Mouse (Mus musculus): ENCODE measurements at regions not wholly inside any gene's neighbourhood (a gene's known extent, or its start where the extent isn't known, plus 50 kb on each side); places are given as distances from the start of the nearest gene placed in this dataset.
A peak's percentile ranks its signal among the peaks of the same experiment; 100 is the strongest.

DNA sequence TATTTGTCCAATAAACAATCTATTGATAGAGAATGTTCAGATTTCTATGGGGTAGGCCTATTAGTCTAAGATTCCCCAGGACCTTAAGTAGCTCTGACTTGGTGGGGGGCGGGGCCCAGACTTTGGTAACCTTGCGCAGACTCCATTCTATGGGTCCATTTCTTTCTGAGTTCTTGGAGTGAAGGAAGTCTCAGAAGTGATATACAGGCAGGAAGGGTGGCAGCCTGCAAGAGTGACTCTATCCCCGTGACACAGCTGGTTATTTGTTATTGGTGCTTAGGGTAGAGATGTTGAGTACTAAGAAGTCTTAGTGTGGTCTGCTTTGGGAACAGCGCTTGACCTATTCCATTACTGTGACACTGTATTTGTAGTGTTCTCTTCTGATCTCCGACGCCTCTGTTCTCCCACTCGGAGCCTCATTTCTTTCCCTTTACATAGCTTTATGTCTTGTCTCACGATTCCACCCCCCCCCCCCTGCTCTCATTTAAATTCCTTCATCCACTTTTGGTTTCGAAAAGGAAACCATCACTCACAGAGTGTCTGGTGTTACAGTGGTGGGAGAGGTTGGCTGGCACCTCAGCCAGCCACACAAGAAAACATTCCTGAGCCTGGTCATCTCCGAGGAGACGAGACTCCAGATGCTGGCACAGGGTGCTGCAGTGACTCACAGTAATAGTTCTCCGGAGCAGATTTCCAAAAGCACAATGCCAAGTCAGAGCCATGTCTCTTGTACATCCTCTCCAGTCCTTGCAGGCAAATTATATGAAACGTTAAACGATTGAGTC lies 340.0 kb downstream of the Cog6 start:
- no peaks in the 10 kb centered on the region for H3K4me1 ChIP-seq
- no peak overlapping the region for H3K27ac ChIP-seq
- WGBS = 81% methylated on average over 14 of the region's 14 CpGs
- no peaks in the 10 kb centered on the region for H3K9me3 ChIP-seq
- ATAC-seq (ENCODE audit: insufficient number of reproducible peaks, low FRiP score, low TSS enrichment, low read depth) = no peak
- no peak overlapping the region for H3K4me3 ChIP-seq
- no peaks in the 10 kb centered on the region for H3K27me3 ChIP-seq
- H3K4me2 ChIP-seq = no peak overlapping the region
- H3K9ac ChIP-seq = no peak overlapping the region
- H3K36me3 ChIP-seq = no peaks in the 10 kb centered on the region

DNA sequence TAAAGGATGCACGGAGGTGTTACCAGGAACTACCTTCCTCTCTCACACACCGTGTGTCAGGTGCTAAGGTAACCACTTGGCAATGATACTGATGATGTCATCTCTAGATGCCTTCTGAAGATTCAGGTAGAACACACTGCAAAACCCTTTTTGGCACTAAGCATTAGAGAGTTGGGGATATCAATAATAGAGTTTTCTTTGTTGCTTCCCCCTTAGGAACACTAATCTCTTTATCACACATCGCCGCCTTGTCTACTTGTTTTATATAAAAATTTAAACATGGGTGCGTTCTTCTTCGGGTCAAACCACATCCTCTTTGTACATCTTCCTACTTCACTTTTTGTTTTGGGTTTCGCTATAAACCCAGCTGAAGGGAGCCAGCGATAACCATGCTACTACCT lies 346.4 kb downstream of the Cog6 start:
- Histone ChIP-seq H3K4me1 (no peaks in the 10 kb centered on the region), H3K36me3 (no peaks in the 10 kb centered on the region), H3K9ac (no peak overlapping the region), H3K27me3 (no peaks in the 10 kb centered on the region), H3K4me3 (no peak overlapping the region), H3K4me2 (no peak overlapping the region), H3K9me3 (no peaks in the 10 kb centered on the region), H3K27ac (no peak overlapping the region)
- 92% methylated on average over 8 of the region's 8 CpGs for WGBS
- no peak for ATAC-seq (ENCODE audit: insufficient number of reproducible peaks, low FRiP score, low TSS enrichment, low read depth)

DNA sequence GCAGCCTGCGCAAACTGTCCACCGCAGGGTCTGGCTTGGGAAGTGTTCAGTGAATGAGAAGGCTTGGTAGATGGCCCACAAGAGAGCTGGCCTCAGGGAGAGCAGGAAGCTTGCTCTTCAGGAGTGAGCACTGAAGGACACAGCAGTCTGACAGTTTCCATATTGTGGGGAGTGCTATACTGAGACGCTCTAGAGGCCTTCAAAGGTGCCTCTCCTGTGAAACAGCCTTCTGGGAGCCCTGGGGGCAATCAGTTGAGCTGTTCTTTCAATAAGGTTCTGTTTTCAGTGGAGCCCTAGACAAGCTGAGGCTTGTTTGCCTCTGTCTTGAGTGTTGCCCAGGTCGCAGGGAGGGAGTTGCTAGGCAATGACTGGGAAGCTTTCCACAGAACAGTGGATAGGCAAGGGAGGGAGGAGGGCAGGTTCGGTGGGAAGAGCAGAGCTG lies 353.9 kb downstream of the Cog6 start:
- Histone ChIP-seq H3K9me3 (no peaks in the 10 kb centered on the region), H3K4me2 (no peak overlapping the region), H3K4me3 (no peak overlapping the region), H3K36me3 (no peaks in the 10 kb centered on the region), H3K27me3 (no peaks in the 10 kb centered on the region), H3K4me1 (peaks cover 20% of the 10 kb centered on the region; the same call in 1 of the 2 replicates), H3K9ac (no peak overlapping the region), H3K27ac (peak overlapping the region; percentile 27; the same call in 1 of the 2 replicates)
- WGBS = 54% methylated on average over 5 of the region's 5 CpGs
- ATAC-seq (ENCODE audit: insufficient number of reproducible peaks, low FRiP score, low TSS enrichment, low read depth) = peak; percentile 62; the same call in 1 of the 2 replicates

DNA sequence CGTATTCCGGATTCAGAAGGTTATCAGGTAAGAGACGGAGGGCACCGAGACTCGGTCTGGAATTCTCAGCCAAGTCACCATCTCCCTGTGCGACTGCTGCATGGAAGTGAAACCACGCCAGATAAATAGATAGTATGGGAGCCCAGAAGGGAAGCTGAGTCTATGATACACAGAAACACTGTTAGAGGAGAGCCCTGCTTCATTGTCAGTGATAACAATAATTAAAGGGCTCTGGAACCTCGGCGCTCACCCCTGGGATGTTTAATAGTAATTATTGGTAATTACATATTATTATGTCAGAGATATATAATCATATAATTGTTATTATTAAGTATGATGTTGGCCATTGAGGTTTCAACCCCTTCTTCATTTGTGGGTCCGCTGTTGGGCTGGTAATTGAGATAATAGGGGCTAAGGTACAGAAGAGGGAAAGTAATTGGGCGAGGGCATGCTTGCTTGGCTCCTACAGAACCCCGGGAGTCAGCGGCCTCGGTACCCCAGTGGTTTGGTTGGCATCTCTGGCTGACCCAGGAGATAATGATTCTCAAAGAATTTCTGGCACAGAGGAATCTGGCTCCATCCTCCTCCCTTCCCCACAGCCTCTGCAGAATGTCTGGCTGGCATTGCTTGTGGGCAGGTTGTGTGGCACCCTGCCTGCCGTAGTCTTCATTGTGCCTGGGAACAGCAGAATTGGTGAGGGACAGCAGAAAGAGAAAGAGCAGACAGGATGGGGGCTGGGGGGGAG lies 354.7 kb downstream of the Cog6 start:
- Histone ChIP-seq H3K4me3 (no peak overlapping the region), H3K4me2 (no peak overlapping the region), H3K27me3 (no peaks in the 10 kb centered on the region), H3K36me3 (no peaks in the 10 kb centered on the region), H3K9me3 (no peaks in the 10 kb centered on the region), H3K27ac (0 out of 2 replicates have a peak overlapping the region, but pooled peaks have one; percentile 27), H3K4me1 (peaks cover 20% of the 10 kb centered on the region; the same call in 1 of the 2 replicates), H3K9ac (no peak overlapping the region)
- WGBS = 85% methylated on average over 15 of the region's 15 CpGs
- ATAC-seq (ENCODE audit: insufficient number of reproducible peaks, low FRiP score, low TSS enrichment, low read depth) = no peak

DNA sequence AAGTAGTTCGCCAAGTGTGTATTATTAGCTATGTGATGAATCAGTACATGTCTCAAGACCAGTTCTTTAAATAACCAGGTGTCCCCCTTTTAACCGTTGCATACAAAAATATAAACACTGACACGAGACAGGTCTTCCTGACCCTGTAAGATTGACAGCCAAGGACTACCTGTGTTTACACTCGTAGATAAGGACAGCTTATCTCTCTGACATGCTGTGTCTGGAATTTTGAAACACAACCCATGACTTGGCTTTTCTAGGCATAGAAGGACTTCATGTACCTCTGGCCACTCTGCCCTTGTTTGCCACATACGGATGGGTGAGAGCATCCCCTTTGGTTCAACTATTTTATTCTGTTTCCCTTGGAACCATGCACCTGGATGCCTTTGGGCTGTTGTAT lies 364.0 kb downstream of the Cog6 start:
- no peaks in the 10 kb centered on the region for H3K36me3 ChIP-seq
- 73% methylated on average over 5 of the region's 5 CpGs for WGBS
- peaks cover 5% of the 10 kb centered on the region; the same call in 1 of the 2 replicates for H3K4me1 ChIP-seq
- no peak for ATAC-seq (ENCODE audit: insufficient number of reproducible peaks, low FRiP score, low TSS enrichment, low read depth)
- no peak overlapping the region for H3K4me2 ChIP-seq
- peaks cover 8% of the 10 kb centered on the region; the same call in 1 of the 2 replicates for H3K27me3 ChIP-seq
- no peak overlapping the region for H3K4me3 ChIP-seq
- no peaks in the 10 kb centered on the region for H3K9me3 ChIP-seq
- no peak overlapping the region for H3K27ac ChIP-seq
- no peak overlapping the region for H3K9ac ChIP-seq

DNA sequence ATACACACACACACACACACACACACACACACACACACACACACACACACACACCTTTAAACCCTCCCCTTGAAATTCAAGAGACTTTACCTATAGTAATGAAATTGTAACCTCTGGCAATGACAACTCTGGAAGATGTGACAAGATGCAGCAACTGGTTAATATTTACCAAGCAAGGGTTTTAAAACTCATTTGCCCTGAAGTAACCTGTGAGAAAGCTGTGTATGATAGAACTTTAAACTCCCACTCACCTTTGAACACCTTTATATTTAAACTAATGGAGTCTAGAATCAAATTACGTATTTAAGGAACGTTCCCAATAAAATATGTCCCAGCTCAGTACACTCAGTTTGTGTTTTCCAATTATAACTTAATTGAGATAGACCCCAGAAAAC lies 364.6 kb downstream of the Cog6 start:
- H3K4me3 ChIP-seq = no peak overlapping the region
- H3K9me3 ChIP-seq = no peaks in the 10 kb centered on the region
- peaks cover 8% of the 10 kb centered on the region; the same call in 1 of the 2 replicates for H3K27me3 ChIP-seq
- no peak for ATAC-seq (ENCODE audit: insufficient number of reproducible peaks, low FRiP score, low TSS enrichment, low read depth)
- no peak overlapping the region for H3K27ac ChIP-seq
- H3K4me1 ChIP-seq = peaks cover 9% of the 10 kb centered on the region; the same call in 1 of the 2 replicates
- no peak overlapping the region for H3K9ac ChIP-seq
- H3K36me3 ChIP-seq = no peaks in the 10 kb centered on the region
- WGBS = 51% methylated on average over 2 of the region's 2 CpGs
- no peak overlapping the region for H3K4me2 ChIP-seq

DNA sequence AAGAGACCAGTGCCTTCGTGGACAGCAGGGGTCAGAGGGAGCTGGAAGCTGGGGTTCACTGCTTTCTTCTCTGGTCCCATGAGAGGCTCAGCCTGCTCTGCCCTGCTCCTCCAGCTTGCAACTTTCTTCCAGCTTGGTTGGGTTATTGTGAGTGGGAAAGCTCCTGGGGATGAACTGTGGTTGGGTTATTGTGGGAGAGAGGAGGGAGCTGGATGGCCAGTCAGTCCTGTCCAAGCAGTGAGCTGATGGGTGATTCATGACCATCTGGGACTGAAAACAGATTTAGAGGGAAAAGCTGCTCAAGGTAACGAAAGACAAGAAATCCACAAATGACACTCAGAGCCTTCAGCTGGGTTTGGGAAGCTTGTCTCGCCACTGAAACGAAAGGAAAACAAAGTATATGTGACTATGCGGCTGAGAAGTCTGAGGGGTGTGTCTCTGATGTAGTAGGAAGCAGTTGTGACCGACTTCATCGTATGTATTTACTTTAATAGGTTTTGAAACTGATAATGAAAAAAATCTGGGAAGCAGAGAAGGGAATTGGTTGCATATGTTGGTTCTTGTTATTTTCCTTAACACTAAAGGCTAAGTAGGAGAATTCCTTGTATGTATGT lies 365.1 kb downstream of the Cog6 start:
- no peak overlapping the region for H3K4me3 ChIP-seq
- WGBS = 42% methylated on average over 7 of the region's 7 CpGs

DNA sequence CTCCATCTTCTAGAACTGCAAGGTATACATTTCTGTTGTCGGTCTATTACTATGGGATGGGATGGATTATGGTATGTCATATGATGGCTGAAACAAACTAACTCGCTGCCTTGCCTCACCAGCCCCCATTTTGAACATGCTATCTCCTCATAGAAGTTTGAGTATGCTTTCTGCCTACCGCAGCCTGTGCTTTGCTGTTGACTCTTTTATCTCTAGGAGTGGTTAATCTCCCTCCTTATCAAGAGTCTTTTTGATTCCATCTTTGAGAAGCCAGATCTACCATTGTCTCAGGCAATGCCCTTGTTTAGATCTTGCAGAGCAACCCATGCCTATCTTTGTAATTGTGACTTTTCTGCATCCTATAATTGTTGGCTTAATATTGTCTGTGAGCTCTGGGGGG lies 367.0 kb downstream of the Cog6 start:
- H3K36me3 ChIP-seq = no peaks in the 10 kb centered on the region
- H3K9me3 ChIP-seq = no peaks in the 10 kb centered on the region
- peaks cover 8% of the 10 kb centered on the region; the same call in 1 of the 2 replicates for H3K27me3 ChIP-seq
- no peak overlapping the region for H3K4me2 ChIP-seq
- H3K4me3 ChIP-seq = no peak overlapping the region
- no peak for ATAC-seq (ENCODE audit: insufficient number of reproducible peaks, low FRiP score, low TSS enrichment, low read depth)
- peaks cover 20% of the 10 kb centered on the region for H3K4me1 ChIP-seq
- no peak overlapping the region for H3K27ac ChIP-seq
- H3K9ac ChIP-seq = no peak overlapping the region
- 97% methylated on average over 3 of the region's 3 CpGs for WGBS

More for the DNA sequence above, 365.1 kb downstream of the Cog6 start:
- H3K27ac ChIP-seq = no peak overlapping the region
- H3K4me1 ChIP-seq = peaks cover 14% of the 10 kb centered on the region
- H3K4me2 ChIP-seq = peak overlapping the region; percentile 10; the same call in 1 of the 2 replicates
- H3K27me3 ChIP-seq = peaks cover 8% of the 10 kb centered on the region; the same call in 1 of the 2 replicates
- no peak overlapping the region for H3K9ac ChIP-seq
- H3K36me3 ChIP-seq = no peaks in the 10 kb centered on the region
- H3K9me3 ChIP-seq = no peaks in the 10 kb centered on the region
- no peak for ATAC-seq (ENCODE audit: insufficient number of reproducible peaks, low FRiP score, low TSS enrichment, low read depth)

DNA sequence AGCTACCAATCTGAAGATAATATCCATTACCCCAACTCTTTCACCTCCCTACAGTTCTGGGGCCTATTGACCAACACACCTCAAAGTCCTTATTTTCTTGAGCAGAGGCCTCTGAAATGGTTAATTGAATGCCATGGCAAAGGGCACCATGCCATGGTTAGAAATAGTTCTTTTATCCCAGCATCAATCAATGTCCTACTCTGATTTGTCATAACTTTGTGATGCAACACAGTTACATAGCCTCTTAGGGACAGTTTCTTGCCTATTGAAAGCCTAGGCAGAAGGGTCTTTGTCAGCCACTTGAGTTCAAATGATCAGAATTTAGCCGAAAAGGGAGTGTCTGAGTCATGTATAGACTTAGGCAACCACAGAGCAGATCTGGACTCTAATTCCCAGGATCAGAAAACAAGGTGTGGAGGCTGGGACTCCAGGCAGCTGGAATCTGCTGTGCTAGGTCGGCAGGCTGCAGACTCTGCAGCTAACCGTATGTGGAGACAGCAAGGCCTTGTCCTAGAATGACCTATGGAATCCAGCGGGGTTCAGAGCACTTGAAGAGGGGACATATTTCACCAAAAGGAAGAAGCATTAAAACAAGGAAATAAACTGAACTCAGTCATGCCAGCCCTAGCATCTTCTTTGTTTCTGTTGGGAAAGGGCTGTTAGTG lies 368.1 kb downstream of the Cog6 start:
- ATAC-seq (ENCODE audit: insufficient number of reproducible peaks, low FRiP score, low TSS enrichment, low read depth) = no peak
- Histone ChIP-seq H3K4me2 (no peak overlapping the region), H3K9ac (no peak overlapping the region), H3K9me3 (no peaks in the 10 kb centered on the region), H3K4me3 (no peak overlapping the region), H3K36me3 (no peaks in the 10 kb centered on the region), H3K27me3 (peaks cover 8% of the 10 kb centered on the region; the same call in 1 of the 2 replicates), H3K27ac (no peak overlapping the region), H3K4me1 (peaks cover 29% of the 10 kb centered on the region)
- WGBS = 82% methylated on average over 4 of the region's 4 CpGs

DNA sequence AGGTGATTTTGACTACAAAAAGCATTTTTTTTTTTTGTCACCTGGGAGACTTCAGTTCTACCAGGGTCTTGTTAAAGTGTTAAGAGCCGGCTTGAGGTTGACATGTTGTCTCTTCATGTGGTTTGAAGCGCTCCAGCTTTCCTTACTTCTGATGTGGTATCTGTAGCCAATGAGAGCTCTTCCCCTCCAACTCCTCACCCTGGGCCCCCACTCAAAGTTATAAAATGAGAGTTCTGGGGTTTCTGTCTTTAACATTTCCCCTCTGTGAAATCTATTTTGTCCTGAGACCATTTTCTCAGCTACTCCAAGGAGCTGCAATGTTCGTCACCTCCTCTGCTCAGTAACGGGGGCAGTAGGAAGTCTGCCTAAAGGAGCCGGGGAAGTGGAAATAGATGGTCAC lies 369.1 kb downstream of the Cog6 start:
- H3K4me2 ChIP-seq = no peak overlapping the region
- H3K4me3 ChIP-seq = no peak overlapping the region
- peaks cover 36% of the 10 kb centered on the region for H3K4me1 ChIP-seq
- no peak for ATAC-seq (ENCODE audit: insufficient number of reproducible peaks, low FRiP score, low TSS enrichment, low read depth)
- H3K9ac ChIP-seq = no peak overlapping the region
- no peaks in the 10 kb centered on the region for H3K9me3 ChIP-seq
- WGBS = 84% methylated on average over 5 of the region's 5 CpGs
- no peak overlapping the region for H3K27ac ChIP-seq
- no peaks in the 10 kb centered on the region for H3K36me3 ChIP-seq
- H3K27me3 ChIP-seq = 0 out of 2 replicates have a peak, but pooled peaks cover 4% of the 10 kb centered on the region

DNA sequence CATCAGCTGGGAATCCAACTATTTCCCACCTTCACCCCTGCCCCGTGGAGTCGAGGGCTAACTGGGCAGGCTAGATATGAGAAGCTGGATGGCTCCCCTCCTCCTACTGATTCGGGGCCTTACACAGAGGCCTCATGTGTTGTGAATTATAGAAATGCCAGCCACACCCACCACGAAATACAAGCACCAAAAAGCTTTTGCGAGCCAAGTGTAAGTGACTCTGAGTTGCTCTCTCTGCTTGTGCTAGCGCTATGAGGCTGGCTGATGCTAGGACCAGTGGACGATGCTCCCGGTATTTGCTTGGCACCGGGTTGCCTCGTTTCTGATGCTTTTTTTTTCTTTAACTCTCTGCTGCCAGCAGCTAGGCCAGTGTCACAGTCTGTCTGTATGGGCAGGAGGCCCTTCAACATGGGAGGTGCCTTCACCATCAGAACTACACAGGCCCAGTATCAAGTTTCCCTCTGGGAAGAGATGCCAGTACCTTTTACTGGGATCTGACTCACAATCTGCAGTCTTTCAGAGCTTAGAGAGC lies 369.8 kb downstream of the Cog6 start:
- Histone ChIP-seq H3K4me2 (no peak overlapping the region), H3K9me3 (no peaks in the 10 kb centered on the region), H3K4me3 (no peak overlapping the region), H3K27ac (no peak overlapping the region), H3K27me3 (0 out of 2 replicates have a peak, but pooled peaks cover 4% of the 10 kb centered on the region), H3K36me3 (no peaks in the 10 kb centered on the region), H3K9ac (no peak overlapping the region), H3K4me1 (peaks cover 36% of the 10 kb centered on the region)
- WGBS = 23% methylated on average over 10 of the region's 10 CpGs
- ATAC-seq (ENCODE audit: insufficient number of reproducible peaks, low FRiP score, low TSS enrichment, low read depth) = 0 out of 2 replicates have a peak, but pooled peaks have one; percentile 48
